Mouse (Mus musculus) urinary bladder, postnatal 25 days (tissue): ENCODE results near the gene Cyp2d26.
A peak's percentile ranks its signal among the peaks of the same experiment; 100 is the strongest.
"Not testable (repeated sequence)": the region's sequence is repeated elsewhere in the genome, so short reads cannot be mapped to it uniquely, and the experiment has no call there.

Source experiments
- DNase-seq: peaks from one replicate; pipeline ENCODE4 v3.0.0; 2022; ENCODE audit warnings: low spot score

Gene Cyp2d26

DNA sequence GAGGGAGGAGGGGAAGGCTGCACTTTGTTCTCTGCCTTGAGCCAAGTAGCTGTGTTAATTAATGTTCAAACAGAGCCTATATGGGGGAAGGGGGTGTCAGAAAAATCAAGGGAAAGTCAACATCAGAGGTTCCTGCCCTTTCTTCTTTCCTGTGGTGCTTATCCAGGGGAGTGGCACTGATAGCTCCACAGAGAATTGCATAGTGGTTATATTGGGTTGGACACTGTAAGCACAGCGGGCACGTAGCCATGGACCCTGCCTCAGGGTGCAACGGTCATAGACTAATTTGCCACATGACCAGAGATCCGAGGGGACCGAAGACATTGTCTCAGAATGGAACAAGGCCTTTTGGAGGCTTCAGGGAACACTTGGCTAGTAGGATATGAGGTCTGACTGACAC, at the start of gene Cyp2d26:
Gene Cyp2d26 (minus strand): TSS at position 18 of the 400 bp plus-strand sequence.
- DNase-seq: no peak

DNA sequence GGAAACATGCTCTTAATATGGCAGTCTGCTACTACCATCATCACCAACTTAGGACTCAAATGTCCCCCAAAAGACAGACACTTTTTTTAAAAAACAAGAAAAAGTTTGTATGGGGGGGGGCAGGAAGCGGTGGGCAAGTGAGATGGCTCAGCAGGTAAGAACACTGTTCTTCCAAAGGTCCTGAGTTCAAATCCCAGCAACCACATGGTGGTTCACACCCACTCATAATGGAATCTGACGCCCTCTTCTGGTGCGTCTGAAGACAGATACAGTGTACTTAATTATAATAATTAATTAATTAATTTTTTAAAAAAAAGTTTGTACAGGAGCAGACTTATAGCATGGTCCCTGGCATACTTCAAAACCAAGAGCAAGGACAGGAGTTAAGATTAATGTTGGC, 45.1 kb upstream of the Cyp2d26 start:
- DNase-seq: no peak

DNA sequence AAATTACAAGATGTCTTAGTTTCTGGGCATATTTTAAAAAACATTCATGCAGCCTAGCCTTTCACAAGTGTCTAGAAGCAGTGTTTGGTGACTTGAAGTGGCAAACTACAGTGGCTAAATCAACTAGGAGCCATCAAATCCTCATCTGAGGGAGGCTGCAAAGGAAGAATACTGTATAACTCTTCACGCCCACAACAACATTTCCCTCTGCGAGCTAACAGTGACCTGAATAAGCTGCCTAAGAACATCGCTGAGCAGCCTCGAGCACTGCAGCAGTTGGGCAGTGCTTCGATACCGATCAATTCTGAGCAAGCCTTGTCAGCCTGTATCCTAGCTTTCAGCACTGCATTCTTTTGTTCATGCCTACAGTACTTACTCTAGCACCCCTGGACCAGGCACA, 35.8 kb upstream of the Cyp2d26 start:
- no peak for DNase-seq

DNA sequence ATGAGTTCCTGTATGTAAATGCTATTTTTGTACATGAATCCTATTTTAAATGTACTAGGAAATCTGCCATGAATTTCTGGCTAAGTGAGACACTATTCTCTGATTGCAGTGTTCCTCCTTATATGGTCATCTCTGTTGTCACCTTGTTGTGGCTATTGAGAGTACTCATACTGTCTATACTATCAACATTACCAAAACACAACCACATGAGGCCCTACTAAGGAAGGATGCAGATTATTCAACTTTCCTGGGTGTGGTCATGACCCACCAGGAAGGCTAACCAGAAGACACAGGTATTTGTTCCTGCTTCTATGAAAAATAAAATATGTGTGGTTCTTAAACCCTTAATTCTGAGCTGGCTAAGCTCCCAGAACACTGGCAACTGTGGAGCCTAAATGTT, 31.8 kb upstream of the Cyp2d26 start:
- no peak for DNase-seq

DNA sequence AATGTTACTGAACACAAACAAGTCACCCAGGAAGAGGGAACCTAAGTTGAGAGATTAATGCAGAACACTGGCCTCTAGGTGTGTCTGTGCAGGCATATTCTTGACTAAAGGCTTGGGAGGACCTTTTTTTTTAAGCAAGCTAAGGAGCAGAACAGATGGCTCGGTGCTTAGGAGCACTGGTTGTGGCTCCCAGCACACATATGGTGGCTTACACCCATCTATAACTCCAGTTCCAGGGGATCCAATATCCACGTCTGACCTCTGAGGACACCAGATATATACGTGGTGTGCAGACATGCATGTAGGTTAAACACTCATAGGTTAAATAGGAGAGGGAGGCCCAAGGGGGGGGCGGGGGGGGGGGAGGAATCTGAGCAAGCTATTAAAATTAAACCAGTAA, 28.3 kb upstream of the Cyp2d26 start:
- DNase-seq: no peak

DNA sequence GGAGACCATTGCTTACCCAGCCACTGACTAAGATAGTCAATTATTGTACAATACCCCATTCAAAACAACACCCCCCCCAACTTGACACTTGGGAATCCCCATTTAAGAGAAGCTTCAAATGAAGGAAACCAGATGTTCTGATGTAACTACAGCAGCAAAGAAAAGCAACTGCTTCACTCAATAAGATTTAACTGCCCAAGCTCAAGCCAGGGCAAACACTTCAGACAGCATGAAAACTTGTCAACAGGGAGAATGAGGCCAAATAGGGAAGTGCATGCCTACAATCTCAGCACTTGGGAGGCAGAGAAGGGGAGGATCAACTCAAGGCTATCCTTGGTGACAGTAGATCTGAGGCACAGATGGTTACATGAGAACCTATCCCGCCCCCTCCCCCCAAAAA, 27.6 kb upstream of the Cyp2d26 start:
- DNase-seq: no peak

DNA sequence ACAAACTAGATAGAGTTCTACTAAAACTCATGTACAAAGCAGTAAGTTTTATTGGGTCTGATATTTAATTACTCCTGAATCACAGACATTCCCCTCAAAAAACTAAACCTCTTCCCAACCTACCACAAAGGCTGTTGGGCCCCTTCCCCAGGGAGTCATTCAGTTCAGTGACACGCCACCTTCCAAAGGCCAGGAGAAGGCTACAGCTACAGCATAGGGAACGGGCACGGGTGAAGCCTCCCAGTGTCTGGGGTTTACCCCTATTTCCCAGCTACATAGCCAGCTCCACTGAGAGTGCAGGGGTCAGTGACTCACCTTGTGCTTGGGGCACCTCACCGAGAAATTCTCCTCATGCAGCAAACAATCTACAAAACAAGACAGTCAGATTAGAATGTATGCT, 21.2 kb upstream of the Cyp2d26 start:
- no peak for DNase-seq

DNA sequence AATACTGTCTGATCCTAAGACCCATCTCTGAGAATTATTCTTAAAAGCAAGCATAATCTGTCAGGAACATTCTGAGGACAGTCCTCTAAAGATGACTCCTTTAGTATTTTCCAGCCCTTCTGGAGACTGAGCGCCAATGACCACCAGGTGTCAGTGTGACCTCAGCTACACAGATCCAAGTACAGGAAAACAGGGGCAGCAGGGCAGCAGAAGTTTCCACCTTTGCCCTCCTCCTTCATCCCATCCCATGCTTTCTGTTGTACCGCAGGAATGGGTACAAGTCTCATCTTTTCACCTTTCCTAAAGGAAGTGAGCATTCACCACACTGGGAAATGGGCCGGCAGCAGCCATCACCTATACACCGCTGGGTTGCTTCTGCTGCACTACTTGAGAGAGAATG, 20.7 kb upstream of the Cyp2d26 start:
- DNase-seq: peak; percentile 51

DNA sequence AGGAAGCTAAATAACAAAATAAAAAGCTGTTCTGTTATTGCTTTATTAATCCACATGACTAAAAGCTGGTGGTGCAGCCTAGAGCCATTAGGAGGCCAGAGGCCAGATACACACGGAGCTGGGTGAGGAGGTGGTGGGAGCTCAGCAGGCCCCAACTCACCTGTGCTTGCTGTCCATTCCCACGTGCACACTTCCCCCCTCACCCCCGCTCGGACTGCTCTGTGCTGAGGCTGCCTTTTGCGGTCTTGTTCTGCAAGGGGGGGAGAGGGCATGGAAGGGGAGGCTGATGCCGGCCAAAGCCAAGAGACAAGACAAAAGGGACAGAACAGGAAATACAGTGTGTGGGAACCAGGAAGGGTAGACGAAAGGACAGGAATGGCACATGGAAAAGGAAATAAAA, 20.2 kb upstream of the Cyp2d26 start:
- DNase-seq: no peak

DNA sequence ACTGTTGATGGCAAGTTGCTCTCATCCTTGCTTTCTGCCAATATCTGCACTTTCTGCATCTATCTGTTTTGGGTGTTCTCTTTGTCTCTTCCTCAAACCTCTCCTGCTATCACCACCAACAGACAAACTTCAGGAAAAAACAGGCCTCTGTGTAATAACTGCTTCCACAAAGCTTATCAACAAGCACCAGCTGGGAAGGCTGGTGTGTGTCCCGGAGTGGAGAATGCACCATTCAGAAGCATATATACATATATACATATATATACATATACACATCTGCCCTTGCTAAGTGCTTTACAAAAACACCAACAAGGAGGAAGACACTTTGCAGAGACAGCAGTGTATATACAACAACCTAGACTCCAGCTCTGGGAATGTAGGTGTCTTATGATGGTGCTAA, 16.5 kb upstream of the Cyp2d26 start:
- DNase-seq: no peak

DNA sequence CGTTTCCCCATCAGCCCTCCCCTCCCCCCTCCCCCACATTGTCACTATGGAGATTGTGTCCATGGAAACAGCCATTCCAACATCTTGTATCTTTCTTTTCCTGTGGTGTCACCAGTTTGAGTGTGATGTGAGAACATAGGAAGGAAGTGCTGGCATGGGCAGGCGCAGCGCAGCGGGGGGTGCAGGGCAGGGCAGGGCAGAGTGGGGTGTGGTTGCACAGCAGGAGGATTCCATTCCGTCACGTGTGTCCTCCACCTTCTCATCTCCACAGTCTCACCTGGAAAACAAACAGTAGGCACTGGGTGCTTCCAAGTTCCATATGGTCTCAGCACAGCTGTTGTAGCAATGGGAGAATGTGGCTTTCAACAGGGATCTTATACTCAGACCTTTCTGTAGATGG, 15.4 kb upstream of the Cyp2d26 start:
- DNase-seq: no peak

DNA sequence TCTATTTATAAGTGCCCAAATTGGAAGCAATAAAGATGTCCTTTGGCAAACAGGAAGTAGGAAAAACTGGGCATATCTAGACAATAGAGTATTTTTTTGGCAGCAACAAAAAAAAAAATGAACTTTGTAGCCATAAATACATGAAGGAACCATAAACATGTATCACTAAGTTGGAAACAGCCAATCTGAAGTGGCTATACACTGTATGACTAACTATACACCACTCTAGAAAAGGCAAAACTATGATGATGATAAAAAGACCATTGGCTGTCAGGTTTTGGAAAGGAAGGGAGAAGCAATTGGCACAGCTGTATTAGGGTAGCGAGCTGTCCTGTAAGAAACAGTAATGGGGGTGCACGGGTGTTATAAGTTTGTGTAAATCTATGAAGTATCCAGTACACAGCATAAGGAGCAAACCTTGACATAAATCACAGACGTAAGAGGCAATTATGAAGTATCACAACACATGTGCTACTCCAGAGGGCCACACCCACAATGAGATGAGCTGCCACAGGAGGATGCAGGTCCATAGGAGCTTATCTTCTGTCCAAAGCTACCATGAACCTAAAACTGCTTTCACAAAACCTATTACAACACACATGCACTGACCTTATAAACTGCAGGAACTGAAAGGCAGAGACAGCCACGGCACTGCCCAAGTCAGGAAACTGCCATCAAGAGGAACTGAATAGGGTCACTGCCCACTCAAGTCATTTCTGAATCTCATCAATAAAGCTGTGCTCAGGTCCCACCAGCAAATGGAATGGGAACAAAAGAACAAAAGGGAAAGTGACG, 13.1 kb upstream of the Cyp2d26 start:
- no peak for DNase-seq

DNA sequence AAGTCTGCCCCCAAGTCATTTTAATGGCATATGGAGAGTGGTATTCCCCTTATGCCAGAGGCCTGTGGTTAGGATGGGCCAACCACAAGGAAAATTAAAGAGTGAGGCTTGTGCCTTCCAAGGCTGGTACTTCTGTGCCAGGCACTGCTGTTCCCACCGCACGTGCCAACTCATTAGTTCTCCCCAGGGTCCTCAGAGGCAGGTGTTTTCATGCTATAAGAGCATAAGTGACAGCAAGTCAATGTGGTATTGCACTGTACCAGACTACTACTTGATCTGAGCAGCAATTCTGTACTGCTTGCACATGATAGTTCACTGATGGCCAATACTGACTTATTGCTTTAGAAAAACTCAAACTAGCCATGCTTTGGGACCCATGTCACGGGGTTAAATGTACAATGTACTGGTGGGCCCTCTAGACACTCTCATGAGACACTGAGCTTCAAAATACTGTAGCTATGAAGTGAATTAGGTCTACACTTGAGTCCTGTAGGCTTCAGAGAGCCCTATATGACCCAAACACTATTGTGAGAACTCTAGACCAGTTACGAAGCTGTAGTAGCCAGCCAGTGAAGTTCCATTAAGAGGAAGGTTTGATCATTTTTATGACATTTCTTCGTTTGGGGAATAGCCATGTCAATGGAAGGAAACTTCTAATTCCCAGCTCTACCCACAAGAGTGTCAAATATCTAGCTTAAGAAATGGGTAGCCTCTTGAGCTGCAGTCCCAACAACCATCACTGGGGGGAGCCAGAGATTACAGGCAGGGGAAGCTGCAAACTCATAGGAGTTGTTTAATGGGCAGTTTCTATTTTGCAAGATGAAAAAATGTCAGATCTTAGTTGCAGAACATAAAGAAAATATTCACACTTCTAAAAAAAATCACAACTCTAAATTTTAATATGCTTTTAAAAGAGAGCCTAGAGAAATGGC, 10.9 kb upstream of the Cyp2d26 start:
- peak; percentile 79 for DNase-seq

DNA sequence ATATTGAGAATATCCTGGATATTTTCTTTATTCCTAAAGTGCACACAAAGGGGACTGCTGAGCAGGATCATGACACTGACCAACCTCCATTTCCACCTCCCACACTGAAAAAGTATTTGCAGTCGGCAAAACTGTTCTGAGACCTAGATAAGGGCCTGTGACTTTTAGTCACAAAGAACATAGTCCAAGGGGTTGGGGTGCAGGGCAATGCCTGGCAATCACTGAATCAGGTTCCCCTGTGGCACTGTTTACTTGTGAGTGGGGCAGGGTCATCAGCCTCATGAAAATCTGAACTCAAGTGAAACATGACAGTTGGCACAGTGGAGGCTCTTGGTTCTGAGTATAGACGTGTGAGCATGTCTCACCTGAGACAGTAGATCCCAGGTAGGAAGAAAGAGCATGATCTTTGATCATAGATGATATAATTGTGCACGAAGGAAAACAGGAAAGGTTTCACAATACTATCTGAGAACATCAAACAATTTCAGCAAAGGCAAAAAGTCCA, 1.9 kb upstream of the Cyp2d26 start:
- no peak for DNase-seq

DNA sequence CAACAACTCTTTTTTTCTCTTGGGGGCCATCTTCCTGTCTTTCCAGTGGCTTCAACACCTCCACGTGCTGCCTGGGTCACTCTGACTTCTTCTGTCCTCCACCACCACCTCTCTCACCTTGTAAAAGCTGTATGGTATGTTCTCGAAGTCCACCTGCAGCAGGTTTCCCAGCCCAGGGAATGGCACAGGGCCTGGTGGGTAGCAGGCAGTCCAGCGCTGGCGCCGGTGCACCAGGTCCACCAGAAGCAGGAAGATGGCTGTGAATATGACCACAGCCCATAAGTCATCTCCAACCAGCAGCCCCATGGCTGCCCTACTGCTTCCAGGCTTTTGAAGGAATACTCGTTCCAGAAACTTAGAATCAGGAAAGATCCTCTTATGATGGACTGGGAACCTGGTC, 226 bp downstream of the Cyp2d26 start:
- no peak for DNase-seq

DNA sequence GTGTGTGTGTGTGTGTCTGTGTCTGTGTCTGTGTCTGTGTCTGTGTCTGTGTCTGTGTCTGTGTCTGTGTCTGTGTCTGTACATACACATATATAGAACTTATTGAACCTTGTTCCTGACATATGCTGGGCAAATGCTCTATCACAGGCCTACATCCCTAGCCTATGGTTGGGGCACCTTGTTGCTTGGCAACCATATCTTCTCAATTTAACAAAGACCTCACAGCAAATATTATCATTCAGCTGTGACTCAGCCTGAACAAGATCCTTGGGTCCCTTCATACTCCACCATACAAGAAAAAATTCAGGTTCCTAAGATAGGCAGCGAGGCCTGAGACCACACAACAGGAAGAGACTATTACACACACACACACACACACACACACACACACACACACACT, 640 bp downstream of the Cyp2d26 start:
- DNase-seq: no peak

DNA sequence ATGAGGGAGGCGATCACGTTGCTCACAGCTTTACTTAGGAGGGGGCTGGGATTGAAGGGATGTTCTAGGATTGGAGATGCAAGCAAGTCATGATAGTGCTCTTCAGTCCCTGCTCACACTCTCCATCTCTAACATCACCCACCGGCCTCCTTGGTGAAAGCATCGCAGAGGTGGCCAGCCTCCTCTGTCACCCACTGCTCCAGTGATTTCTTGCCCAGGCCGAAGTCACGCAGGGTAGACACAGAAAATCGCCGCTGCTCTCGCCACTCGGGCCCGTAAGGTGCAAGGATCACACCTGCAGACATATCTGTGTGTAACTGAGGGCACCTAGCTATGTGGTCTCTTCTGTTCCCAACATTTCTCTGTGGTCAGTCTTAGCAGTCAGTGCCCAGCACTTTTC, 1.5 kb downstream of the Cyp2d26 start:
- no peak for DNase-seq

DNA sequence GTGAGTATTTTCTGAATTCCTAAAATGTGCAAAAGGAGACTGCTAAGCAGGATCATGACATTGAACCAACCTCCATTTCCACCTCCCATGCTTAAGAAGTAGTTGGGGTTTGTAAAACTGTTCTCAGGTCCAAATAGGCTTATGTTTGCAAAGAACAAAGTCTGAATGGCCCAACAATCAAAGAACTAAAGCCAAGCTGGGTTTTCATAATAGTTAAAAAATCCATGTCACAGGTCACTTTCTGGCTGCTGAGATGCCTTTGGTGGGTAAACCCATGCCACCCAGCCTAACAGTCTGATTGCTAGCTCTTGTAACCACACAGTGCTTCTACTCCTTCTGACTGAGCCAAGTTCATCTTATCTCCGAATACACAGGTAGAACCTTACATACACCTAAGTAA, 9.5 kb downstream of the Cyp2d26 start:
- no peak for DNase-seq

DNA sequence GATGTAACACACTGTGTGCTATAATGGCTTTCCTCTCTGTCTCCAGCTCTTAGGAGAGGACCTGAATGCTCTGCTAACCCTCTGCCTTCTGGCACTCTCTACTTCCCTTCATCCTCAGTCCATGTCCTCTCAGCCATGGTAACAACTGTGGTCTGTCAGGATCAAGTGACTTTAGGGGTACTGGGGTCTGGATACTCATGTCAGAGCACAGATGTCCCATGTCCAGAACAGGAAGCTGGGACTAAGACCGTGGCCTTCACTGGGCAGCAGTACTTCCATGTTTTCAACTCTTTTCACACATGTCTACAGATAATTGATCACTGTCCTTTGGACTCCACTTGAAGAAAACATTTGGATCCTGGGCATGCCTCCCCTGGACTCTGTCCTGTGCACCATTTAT, 10.3 kb downstream of the Cyp2d26 start:
- no peak for DNase-seq

DNA sequence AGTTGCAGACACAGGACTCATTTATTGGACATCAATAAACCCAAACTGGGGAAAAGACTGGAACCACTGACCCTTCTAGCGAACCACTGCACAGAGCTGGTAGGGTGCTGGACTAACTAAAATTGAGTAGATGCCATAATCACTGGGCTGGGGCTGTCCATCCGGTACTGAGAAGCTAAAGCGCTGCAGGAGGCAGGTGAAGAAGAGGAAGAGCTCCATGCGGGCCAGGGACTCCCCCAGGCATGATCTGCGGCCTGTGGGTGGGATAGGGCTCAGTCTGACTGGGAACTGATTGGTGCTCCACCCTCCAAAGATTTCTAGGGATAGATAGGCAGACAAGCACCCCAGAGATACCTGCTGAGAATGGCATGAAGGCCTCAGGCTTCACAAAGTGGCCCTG, 16.2 kb downstream of the Cyp2d26 start:
- not testable (repeated sequence) for DNase-seq

DNA sequence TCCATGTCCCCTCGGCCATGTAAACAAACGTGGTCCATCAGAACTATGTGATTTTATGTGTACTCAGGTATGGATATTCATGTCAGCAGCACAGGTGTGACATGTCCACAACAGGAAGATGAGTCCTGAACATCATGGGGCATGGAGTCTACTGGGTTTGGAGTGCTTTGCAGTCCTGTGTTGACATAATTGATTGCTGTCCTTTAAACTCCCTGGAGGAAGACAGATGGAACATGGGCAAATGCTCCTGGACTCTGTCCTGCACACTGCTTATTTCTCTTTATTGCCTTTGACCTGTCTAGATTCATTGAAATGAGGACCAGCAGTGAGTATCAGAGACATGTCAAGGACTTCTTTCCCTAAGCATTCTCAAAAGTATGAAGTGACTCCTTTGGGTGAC, 28.2 kb downstream of the Cyp2d26 start:
- DNase-seq: no peak

DNA sequence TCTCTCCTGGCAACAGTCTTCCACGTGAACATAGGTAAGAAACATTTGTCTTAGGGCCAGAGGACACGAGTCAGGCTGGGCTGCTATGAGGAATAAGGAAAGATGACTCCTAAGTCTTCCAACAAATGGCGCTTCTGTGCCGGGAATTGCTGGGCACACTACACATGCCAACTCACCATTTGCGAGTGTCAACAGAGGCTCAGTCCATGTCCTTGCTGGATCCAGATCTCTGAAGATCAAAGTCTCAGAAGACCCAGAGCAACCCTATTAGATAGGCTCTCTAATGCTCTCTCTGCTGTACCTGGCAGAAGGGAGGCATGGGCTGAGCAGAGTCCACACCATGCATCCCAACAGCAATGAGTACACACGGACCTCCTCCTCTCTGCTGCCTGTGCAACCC, 29.2 kb downstream of the Cyp2d26 start:
- DNase-seq: no peak
